Mouse (Mus musculus) forebrain, postnatal 0 days (tissue): ENCODE data around the gene 4833439L19Rik. TPM values are rescaled to one million over a fixed set of nuclear protein-coding genes. Genes with fewer than 3 reads are reported as not detected.

Source experiments
- ATAC-seq: fragments of 200-750 bp; cut with Nextera tagmentation; 2 replicates; pipeline ENCODE4 v1.8.0; 2017; ENCODE audit warnings: mild to moderate bottlenecking, moderate library complexity
- DNase-seq: peaks from one replicate; pipeline ENCODE4 v3.0.0-alpha.2; 2015
- H3K27ac ChIP-seq: fragments of 300-500 bp; sonication (generic); 2 replicates; pipeline ENCODE4 v1.5.1; 2014; ENCODE audit warnings: low read depth, mild to moderate bottlenecking, antibody characterized with exemption, low read length, moderate library complexity, mixed read lengths
- H3K27me3 ChIP-seq: fragments of 300-500 bp; sonication (generic); 2 replicates; pipeline ENCODE4 v1.6.1; 2014; ENCODE audit warnings: mild to moderate bottlenecking, low read length, mixed read lengths; ENCODE audit not compliant: insufficient read depth
- H3K36me3 ChIP-seq: fragments of 300-500 bp; sonication (generic); 2 replicates; pipeline ENCODE4 v1.6.1; 2014; ENCODE audit warnings: mild to moderate bottlenecking, moderate library complexity; ENCODE audit not compliant: insufficient read depth
- H3K4me1 ChIP-seq: fragments of 300-500 bp; sonication (generic); 2 replicates; pipeline ENCODE4 v1.6.1; 2014; ENCODE audit warnings: antibody characterized with exemption; ENCODE audit not compliant: insufficient read depth
- H3K4me2 ChIP-seq: fragments of 300-500 bp; sonication (generic); 2 replicates; pipeline ENCODE4 v1.6.1; 2014; ENCODE audit warnings: low read depth, mild to moderate bottlenecking, moderate library complexity
- H3K4me3 ChIP-seq: fragments of 300-500 bp; sonication (generic); 2 replicates; pipeline ENCODE4 v1.5.1; 2014; ENCODE audit warnings: low read depth, low read length, mixed read lengths
- H3K9ac ChIP-seq: fragments of 300-500 bp; sonication (generic); 2 replicates; pipeline ENCODE4 v1.6.1; 2014; ENCODE audit warnings: mild to moderate bottlenecking
- H3K9me3 ChIP-seq: fragments of 300-500 bp; sonication (generic); 2 replicates; pipeline ENCODE4 v1.6.1; 2016; ENCODE audit warnings: low read length
- CTCF ChIP-seq: sonication (generic); IDR thresholded peaks from 2 replicates; pipeline ENCODE4 v1.5.1; 2016; ENCODE audit warnings: antibody characterized with exemption, control low read depth, low read depth
- WGBS: fragments of 180-500 bp; shearing (Covaris S2); extraction: QIAGEN DNeasy Blood & Tissue Kit; methylation state at CpG from one replicate; pipeline ENCODE4 v1.1.7; 2014; 5-methylcytosine and 5-hydroxymethylcytosine counted together
- polyA plus RNA-seq: library from polyadenylated mRNA; unstranded; fragments of >200 nt; fragmentation: Nextera tagmentation; extraction: Ambion mirVana; gene quantifications from 2 replicates; pipeline ENCODE4 v1.2.1, GENCODE M21; 2015
- total RNA-seq: library from RNA; depleted of rRNA; stranded (reverse); fragments of >200 nt; gene quantifications from 2 replicates; pipeline ENCODE4 v1.2.3, GENCODE M21; 2014

Gene 4833439L19Rik
- total and polyA plus RNA-seq, 2 experiments from 2014 or later: 184 to 263 TPM

- no peaks in the 10 kb centered on the region for H3K4me1 ChIP-seq
- ATAC-seq (no peak), DNase-seq (no peak)
- 90% methylated on average over 6 of the region's 6 CpGs for WGBS
- no peak overlapping the region for H3K4me2 ChIP-seq
- no peaks in the 10 kb centered on the region for H3K9me3 ChIP-seq
- H3K9ac ChIP-seq: no peak overlapping the region
- H3K27ac ChIP-seq: no peak overlapping the region
- H3K36me3 ChIP-seq: peaks cover 66% of the 10 kb centered on the region
- no peak overlapping the region for H3K4me3 ChIP-seq
- H3K27me3 ChIP-seq: no peaks in the 10 kb centered on the region
- no peak for TF ChIP-seq CTCF
These were observed 38.1 kb downstream of the 4833439L19Rik start for GRCm38 (mm10) chr13:54527140-54527539.

- H3K4me2 ChIP-seq: no peak overlapping the region
- H3K4me3 ChIP-seq: no peak overlapping the region
- peaks cover 24% of the 10 kb centered on the region for H3K36me3 ChIP-seq
- DNase-seq (no peak), ATAC-seq (no peak)
- no peak overlapping the region for H3K9ac ChIP-seq
- H3K27me3 ChIP-seq: no peaks in the 10 kb centered on the region
- no peaks in the 10 kb centered on the region for H3K4me1 ChIP-seq
- TF ChIP-seq CTCF: no peak
- H3K27ac ChIP-seq: no peak overlapping the region
- no peaks in the 10 kb centered on the region for H3K9me3 ChIP-seq
These were observed 44.1 kb downstream of the 4833439L19Rik start for GRCm38 (mm10) chr13:54521181-54521580.

DNA sequence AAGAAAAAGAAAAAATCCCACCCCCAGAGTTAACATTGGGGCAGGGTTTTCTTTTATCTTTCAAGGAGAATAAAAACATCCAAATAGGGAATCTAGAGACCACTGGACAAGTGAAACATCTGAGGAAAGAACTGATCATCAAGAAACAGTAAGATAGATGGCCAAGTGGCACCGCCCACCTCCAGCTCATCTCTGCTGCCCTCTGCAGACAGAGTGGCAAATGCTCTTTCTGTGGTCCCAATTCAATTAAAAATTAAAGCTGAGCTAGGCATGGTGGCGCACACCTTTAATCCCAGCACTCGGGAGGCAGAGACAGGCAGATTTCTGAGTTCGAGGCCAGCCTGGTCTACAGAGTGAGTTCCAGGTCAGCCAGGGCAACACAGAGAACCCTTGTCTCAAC lies 45.0 kb downstream of the 4833439L19Rik start:
- H3K27me3 ChIP-seq: no peaks in the 10 kb centered on the region
- 93% methylated on average over 4 of the region's 4 CpGs for WGBS
- no peak overlapping the region for H3K4me2 ChIP-seq
- ATAC-seq: no peak
- 0 out of 2 replicates have a peak, but pooled peaks have one; percentile 16 for TF ChIP-seq CTCF
- 0 out of 2 replicates have a peak, but pooled peaks cover 5% of the 10 kb centered on the region for H3K9me3 ChIP-seq
- peaks cover 14% of the 10 kb centered on the region for H3K36me3 ChIP-seq
- H3K27ac ChIP-seq: no peak overlapping the region
- no peak for DNase-seq
- no peak overlapping the region for H3K9ac ChIP-seq
- H3K4me3 ChIP-seq: no peak overlapping the region
- no peaks in the 10 kb centered on the region for H3K4me1 ChIP-seq

GRCm38 (mm10) chr13:54505920-54506319 lies 59.3 kb downstream of the 4833439L19Rik start:
- no peak overlapping the region for H3K27ac ChIP-seq
- H3K36me3 ChIP-seq: no peaks in the 10 kb centered on the region
- peaks cover 8% of the 10 kb centered on the region; the same call in 1 of the 2 replicates for H3K4me1 ChIP-seq
- DNase-seq (peak; percentile 40), ATAC-seq (no peak)
- H3K27me3 ChIP-seq: no peaks in the 10 kb centered on the region
- H3K9me3 ChIP-seq: no peaks in the 10 kb centered on the region
- WGBS: 87% methylated on average over 1 of the region's 1 CpGs
- H3K4me2 ChIP-seq: no peak overlapping the region
- no peak overlapping the region for H3K9ac ChIP-seq
- TF ChIP-seq CTCF: no peak
- H3K4me3 ChIP-seq: no peak overlapping the region

GRCm38 (mm10) chr13:54504611-54505260 lies 60.5 kb downstream of the 4833439L19Rik start:
- TF ChIP-seq CTCF: no peak
- peak overlapping the region; percentile 81 for H3K4me2 ChIP-seq
- H3K27ac ChIP-seq: peak overlapping the region; percentile 85
- peak overlapping the region; percentile 94 for H3K9ac ChIP-seq
- ATAC-seq (no peak), DNase-seq (peak; percentile 8)
- H3K36me3 ChIP-seq: no peaks in the 10 kb centered on the region
- H3K27me3 ChIP-seq: no peaks in the 10 kb centered on the region
- H3K9me3 ChIP-seq: no peaks in the 10 kb centered on the region
- WGBS: 49% methylated on average over 7 of the region's 7 CpGs
- H3K4me1 ChIP-seq: peaks cover 8% of the 10 kb centered on the region; the same call in 1 of the 2 replicates
- peak overlapping the region; percentile 75 for H3K4me3 ChIP-seq

DNA sequence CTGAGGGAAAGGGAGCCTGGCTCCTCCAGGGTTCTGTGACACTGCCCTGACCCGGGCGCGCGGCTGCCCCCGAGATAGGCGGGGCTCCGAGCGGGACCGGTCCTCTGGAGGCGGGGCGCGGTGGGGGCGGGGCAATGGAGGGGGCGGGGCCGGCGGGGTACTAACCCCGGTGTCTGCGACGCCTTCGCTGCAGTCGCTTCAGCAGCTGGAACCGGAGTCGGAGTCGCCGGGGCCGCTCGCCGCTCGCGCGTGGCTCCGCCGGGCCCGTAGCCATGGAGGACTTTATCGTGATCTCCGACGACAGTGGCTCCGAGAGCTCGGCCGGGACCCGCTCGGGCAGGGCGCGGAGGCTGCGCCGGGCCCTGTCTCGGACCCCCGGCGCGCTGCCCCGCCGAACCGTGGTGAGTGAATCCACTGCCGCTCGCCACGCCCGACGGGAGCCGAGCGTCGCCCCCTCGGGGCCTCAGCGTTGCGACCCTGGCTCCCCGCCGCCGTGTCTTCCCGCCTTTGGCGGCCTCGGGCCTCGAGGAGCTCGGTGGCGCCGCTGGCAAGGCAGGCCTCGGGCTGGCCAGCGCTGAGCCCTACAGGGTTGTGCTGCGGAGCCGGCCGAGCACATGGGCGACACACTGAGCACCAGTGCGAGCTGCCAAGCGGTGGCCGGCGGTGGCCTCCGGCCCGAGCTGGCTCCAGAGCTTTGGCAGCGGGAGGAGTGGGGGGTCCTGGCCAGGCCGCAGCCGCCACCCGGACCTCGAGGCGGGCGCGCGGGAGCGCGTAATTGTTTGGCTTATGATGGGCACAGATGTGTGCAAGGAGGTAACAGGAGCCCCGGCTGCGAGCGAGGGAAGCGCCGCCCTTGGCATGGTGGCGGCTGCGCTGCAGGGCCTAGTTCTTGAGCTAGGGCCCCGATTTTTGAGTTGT lies 61.4 kb downstream of the 4833439L19Rik start, which contains the start of gene Simc1:
Simc1 (plus strand) TSS at position 176 of the 918 bp plus-strand sequence.
- H3K27ac ChIP-seq: peak within 1 kb of the TSS; percentile 85
- H3K9me3 ChIP-seq: no peaks in the 10 kb centered on the region
- peak within 1 kb of the TSS; percentile 94 for H3K9ac ChIP-seq
- H3K27me3 ChIP-seq: no peaks in the 10 kb centered on the region; the same call in 1 of the 2 replicates
- H3K36me3 ChIP-seq: no peaks in the 10 kb centered on the region
- TF ChIP-seq CTCF: peak; percentile 6; the same call in 1 of the 2 replicates
- DNase-seq: peak; percentile 73
- H3K4me1 ChIP-seq: peaks cover 8% of the 10 kb centered on the region; the same call in 1 of the 2 replicates
- peak; percentile 89 for ATAC-seq
- WGBS: under 1% methylated on average over 98 of the region's 105 CpGs
- H3K4me3 ChIP-seq: peak within 1 kb of the TSS; percentile 75
- H3K4me2 ChIP-seq: peak within 1 kb of the TSS; percentile 81
